Mouse (Mus musculus): ENCODE results near the gene Emilin2.
A peak's percentile ranks its signal among the peaks of the same experiment; 100 is the strongest.

Gene Emilin2

GRCm38 (mm10) chr17:71234041-71234594 is 77.7 kb downstream of the Emilin2 start:
- no peak for DNase-seq (ENCODE audit: low read depth, low spot score)

GRCm38 (mm10) chr17:71233210-71233609 is 78.6 kb downstream of the Emilin2 start:
- no peak for DNase-seq (ENCODE audit: low read depth, low spot score)

- DNase-seq (ENCODE audit: low read depth, low spot score), result no peak
These were observed 79.8 kb downstream of the Emilin2 start for GRCm38 (mm10) chr17:71231998-71232397.

- DNase-seq (ENCODE audit: low read depth, low spot score), result peak; percentile 43
These were observed 81.6 kb downstream of the Emilin2 start for GRCm38 (mm10) chr17:71230108-71230709.

- no peak for DNase-seq (ENCODE audit: low read depth, low spot score)
These were observed 83.1 kb downstream of the Emilin2 start for GRCm38 (mm10) chr17:71228651-71229050.

- DNase-seq (ENCODE audit: low read depth, low spot score), result no peak
These were observed 84.5 kb downstream of the Emilin2 start for GRCm38 (mm10) chr17:71227128-71227895.

GRCm38 (mm10) chr17:71225091-71225490 is 86.7 kb downstream of the Emilin2 start:
- DNase-seq (ENCODE audit: low read depth, low spot score), result peak; percentile 63

GRCm38 (mm10) chr17:71224521-71224920 is 87.3 kb downstream of the Emilin2 start:
- peak; percentile 14 for DNase-seq (ENCODE audit: low read depth, low spot score)

GRCm38 (mm10) chr17:71223676-71224075 is 88.1 kb downstream of the Emilin2 start:
- no peak for DNase-seq (ENCODE audit: low read depth, low spot score)

GRCm38 (mm10) chr17:71221383-71221782 is 90.4 kb downstream of the Emilin2 start:
- DNase-seq (ENCODE audit: low read depth, low spot score), result no peak

GRCm38 (mm10) chr17:71217111-71217685 is 94.6 kb downstream of the Emilin2 start:
- DNase-seq (ENCODE audit: low read depth, low spot score), result no peak

GRCm38 (mm10) chr17:71216263-71216662 is 95.5 kb downstream of the Emilin2 start:
- peak; percentile 13 for DNase-seq (ENCODE audit: low read depth, low spot score)

- peak; percentile 28 for DNase-seq (ENCODE audit: low read depth, low spot score)
These were observed 96.4 kb downstream of the Emilin2 start for GRCm38 (mm10) chr17:71215241-71215839.

GRCm38 (mm10) chr17:71214514-71215240 is 97.1 kb downstream of the Emilin2 start:
- peak; percentile 25 for DNase-seq (ENCODE audit: low read depth, low spot score)

GRCm38 (mm10) chr17:71213666-71214065 is 98.1 kb downstream of the Emilin2 start:
- DNase-seq (ENCODE audit: low read depth, low spot score), result no peak

GRCm38 (mm10) chr17:71211962-71212646 is 99.7 kb downstream of the Emilin2 start:
- no peak for DNase-seq (ENCODE audit: low read depth, low spot score)

- DNase-seq (ENCODE audit: low read depth, low spot score), result no peak
These were observed 101.8 kb downstream of the Emilin2 start for GRCm38 (mm10) chr17:71209936-71210335.

- no peak for DNase-seq (ENCODE audit: low read depth, low spot score)
These were observed 102.9 kb downstream of the Emilin2 start for GRCm38 (mm10) chr17:71208921-71209320.

- DNase-seq (ENCODE audit: low read depth, low spot score), result no peak
These were observed 103.4 kb downstream of the Emilin2 start for GRCm38 (mm10) chr17:71208376-71208775.

- DNase-seq (ENCODE audit: low read depth, low spot score), result no peak
These were observed 104.5 kb downstream of the Emilin2 start for GRCm38 (mm10) chr17:71207268-71207667.
